Mouse (Mus musculus): ENCODE data around the gene Pan2. TPM values are rescaled to one million over a fixed set of nuclear protein-coding genes. Genes with fewer than 3 reads are reported as not detected.

Gene Pan2
- total and polyA plus RNA-seq, 2 experiments from 2014 or later, result 13.4 to 19.0 TPM

GRCm38 (mm10) chr10:128336597-128336996, 33.5 kb downstream of the Pan2 start:
- DNase-seq (ENCODE audit: low spot score) (no peak), ATAC-seq (ENCODE audit: low FRiP score) (no peak)
- Histone ChIP-seq H3K27me3 (ENCODE audit: insufficient read depth, low read length) (no peaks in the 10 kb centered on the region), H3K27ac (ENCODE audit: low read depth, low read length) (peak overlapping the region; percentile 91; the same call in 1 of the 2 replicates), H3K4me1 (ENCODE audit: insufficient read depth, low read length) (peaks cover 8% of the 10 kb centered on the region; the same call in 1 of the 2 replicates), H3K4me2 (ENCODE audit: low read depth, low read length, poor library complexity, severe bottlenecking) (peak overlapping the region; percentile 61; the same call in 1 of the 2 replicates), H3K36me3 (ENCODE audit: insufficient read depth, low read length) (no peaks in the 10 kb centered on the region), H3K9me3 (ENCODE audit: low read length) (no peaks in the 10 kb centered on the region), H3K4me3 (ENCODE audit: low read depth, low read length) (no peak overlapping the region), H3K9ac (replicated peaks; ENCODE audit: low read length, poor library complexity, severe bottlenecking) (no peak overlapping the region)
- WGBS, result 89% methylated on average over 3 of the region's 3 CpGs
- TF ChIP-seq CTCF (IDR thresholded peaks at IDR 0.05), result no peak

- H3K27ac ChIP-seq (ENCODE audit: low read depth, low read length), result peak within 1 kb of the TSS; percentile 91
- H3K9me3 ChIP-seq (ENCODE audit: low read length), result no peaks in the 10 kb centered on the region
- TF ChIP-seq CTCF (IDR thresholded peaks at IDR 0.05), result no peak
- peak within 1 kb of the TSS; percentile 61 for H3K4me2 ChIP-seq (ENCODE audit: low read depth, low read length, poor library complexity, severe bottlenecking)
- peak within 1 kb of the TSS; percentile 75 for H3K4me3 ChIP-seq (ENCODE audit: low read depth, low read length)
- 1% methylated on average over 61 of the region's 61 CpGs for WGBS
- H3K36me3 ChIP-seq (ENCODE audit: insufficient read depth, low read length), result no peaks in the 10 kb centered on the region
- ATAC-seq (ENCODE audit: low FRiP score) (peak; percentile 98), DNase-seq (ENCODE audit: low spot score) (peak; percentile 98)
- no peaks in the 10 kb centered on the region for H3K27me3 ChIP-seq (ENCODE audit: insufficient read depth, low read length)
- H3K9ac ChIP-seq (replicated peaks; ENCODE audit: low read length, poor library complexity, severe bottlenecking), result peak within 1 kb of the TSS; percentile 60
- peaks cover 8% of the 10 kb centered on the region; the same call in 1 of the 2 replicates for H3K4me1 ChIP-seq (ENCODE audit: insufficient read depth, low read length)
These were observed 34.4 kb downstream of the Pan2 start, which contains the start of gene Cs for GRCm38 (mm10) chr10:128337306-128338181. Gene Cs, plus strand, starts transcription at chr10:128337734.

GRCm38 (mm10) chr10:128338415-128338814, 35.3 kb downstream of the Pan2 start:
- H3K27me3 ChIP-seq (ENCODE audit: insufficient read depth, low read length), result no peaks in the 10 kb centered on the region
- H3K4me2 ChIP-seq (ENCODE audit: low read depth, low read length, poor library complexity, severe bottlenecking), result peak overlapping the region; percentile 50
- no peak for ATAC-seq (ENCODE audit: low FRiP score)
- 28% methylated on average over 5 of the region's 5 CpGs for WGBS
- peak overlapping the region; percentile 91 for H3K27ac ChIP-seq (ENCODE audit: low read depth, low read length)
- H3K9me3 ChIP-seq (ENCODE audit: low read length), result no peaks in the 10 kb centered on the region
- TF ChIP-seq CTCF (IDR thresholded peaks at IDR 0.05), result no peak
- peak overlapping the region; percentile 75 for H3K4me3 ChIP-seq (ENCODE audit: low read depth, low read length)
- peak overlapping the region; percentile 60 for H3K9ac ChIP-seq (replicated peaks; ENCODE audit: low read length, poor library complexity, severe bottlenecking)
- DNase-seq (ENCODE audit: low spot score), result no peak
- H3K4me1 ChIP-seq (ENCODE audit: insufficient read depth, low read length), result peaks cover 8% of the 10 kb centered on the region; the same call in 1 of the 2 replicates
- H3K36me3 ChIP-seq (ENCODE audit: insufficient read depth, low read length), result no peaks in the 10 kb centered on the region

GRCm38 (mm10) chr10:128338948-128339347, 35.8 kb downstream of the Pan2 start:
- no peaks in the 10 kb centered on the region for H3K9me3 ChIP-seq (ENCODE audit: low read length)

GRCm38 (mm10) chr10:128340257-128340656, 37.1 kb downstream of the Pan2 start:
- no peaks in the 10 kb centered on the region for H3K36me3 ChIP-seq (ENCODE audit: insufficient read depth, low read length)
- no peaks in the 10 kb centered on the region for H3K9me3 ChIP-seq (ENCODE audit: low read length)
- DNase-seq (ENCODE audit: low spot score) (no peak), ATAC-seq (ENCODE audit: low FRiP score) (no peak)
- H3K4me3 ChIP-seq (ENCODE audit: low read depth, low read length), result no peak overlapping the region
- no peaks in the 10 kb centered on the region for H3K27me3 ChIP-seq (ENCODE audit: insufficient read depth, low read length)
- H3K27ac ChIP-seq (ENCODE audit: low read depth, low read length), result no peak overlapping the region
- no peak overlapping the region for H3K9ac ChIP-seq (replicated peaks; ENCODE audit: low read length, poor library complexity, severe bottlenecking)
- peak; percentile 41 for TF ChIP-seq CTCF (IDR thresholded peaks at IDR 0.05)
- H3K4me2 ChIP-seq (ENCODE audit: low read depth, low read length, poor library complexity, severe bottlenecking), result no peak overlapping the region
- H3K4me1 ChIP-seq (ENCODE audit: insufficient read depth, low read length), result peaks cover 8% of the 10 kb centered on the region; the same call in 1 of the 2 replicates
- 85% methylated on average over 2 of the region's 2 CpGs for WGBS

More at GRCm38 (mm10) chr10:128338948-128339347, 35.8 kb downstream of the Pan2 start:
- Histone ChIP-seq H3K4me2 (ENCODE audit: low read depth, low read length, poor library complexity, severe bottlenecking) (peak overlapping the region; percentile 50), H3K27me3 (ENCODE audit: insufficient read depth, low read length) (no peaks in the 10 kb centered on the region), H3K36me3 (ENCODE audit: insufficient read depth, low read length) (no peaks in the 10 kb centered on the region), H3K4me3 (ENCODE audit: low read depth, low read length) (peak overlapping the region; percentile 75; the same call in 1 of the 2 replicates), H3K4me1 (ENCODE audit: insufficient read depth, low read length) (peaks cover 8% of the 10 kb centered on the region; the same call in 1 of the 2 replicates), H3K27ac (ENCODE audit: low read depth, low read length) (no peak overlapping the region), H3K9ac (replicated peaks; ENCODE audit: low read length, poor library complexity, severe bottlenecking) (0 out of 2 replicates have a peak overlapping the region, but pooled peaks have one; percentile 60)
- ATAC-seq (ENCODE audit: low FRiP score) (no peak), DNase-seq (ENCODE audit: low spot score) (no peak)
- no peak for TF ChIP-seq CTCF (IDR thresholded peaks at IDR 0.05)
- WGBS, result 65% methylated on average over 2 of the region's 2 CpGs

- DNase-seq (ENCODE audit: low spot score) (peak; percentile 16), ATAC-seq (ENCODE audit: low FRiP score) (no peak)
- Histone ChIP-seq H3K27me3 (ENCODE audit: insufficient read depth, low read length) (no peaks in the 10 kb centered on the region), H3K4me1 (ENCODE audit: insufficient read depth, low read length) (peaks cover 7% of the 10 kb centered on the region; the same call in 1 of the 2 replicates), H3K36me3 (ENCODE audit: insufficient read depth, low read length) (no peaks in the 10 kb centered on the region), H3K9me3 (ENCODE audit: low read length) (no peaks in the 10 kb centered on the region), H3K27ac (ENCODE audit: low read depth, low read length) (no peak overlapping the region), H3K4me3 (ENCODE audit: low read depth, low read length) (no peak overlapping the region), H3K4me2 (ENCODE audit: low read depth, low read length, poor library complexity, severe bottlenecking) (no peak overlapping the region), H3K9ac (replicated peaks; ENCODE audit: low read length, poor library complexity, severe bottlenecking) (no peak overlapping the region)
- no peak for TF ChIP-seq CTCF (IDR thresholded peaks at IDR 0.05)
- WGBS, result 88% methylated on average over 1 of the region's 1 CpGs
These were observed 40.3 kb downstream of the Pan2 start for GRCm38 (mm10) chr10:128343436-128343835.

Measured in midbrain, postnatal 0 days (tissue).